ENCODE assay signal across 20 mouse cellular contexts in the genomic region with DNA sequence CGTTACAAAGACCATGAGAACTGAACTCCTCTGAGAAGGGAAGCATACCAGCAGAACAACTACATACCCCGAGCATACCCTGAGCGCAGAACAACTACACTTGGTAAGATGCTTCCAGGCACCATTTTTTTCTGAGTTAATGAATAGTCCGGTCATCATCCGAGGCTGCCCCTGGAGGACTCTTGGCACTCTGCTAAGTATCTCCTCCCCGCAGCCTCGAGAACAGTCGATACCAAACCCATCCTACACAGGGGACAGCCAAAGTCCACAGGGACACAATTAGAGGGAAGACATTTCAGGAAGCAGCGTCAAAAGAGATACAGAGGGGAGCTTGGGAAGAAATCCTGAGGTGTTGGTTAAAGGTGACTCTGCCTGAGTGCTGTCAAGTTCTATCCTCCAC. TPM values are rescaled to one million over a fixed set of nuclear protein-coding genes. Genes with fewer than 3 reads are reported as not detected.
"Had no signal": no experiment of that assay in that cellular context is flagged by ENCODE, and none has a peak within 500 bp of the region (broad histone marks: within the 10 kb centered on the region; RNA-seq: fewer than 3 reads in every experiment).

No protein-coding gene starts in this region.

- H3K27me3 ChIP-seq: intestine, embryonic 15.5 days; limb, embryonic 13.5 days; liver, embryonic 13.5 days; midbrain, embryonic 12.5 days; midbrain, embryonic 15.5 days; neural tube, embryonic 12.5 days; neural tube, embryonic 15.5 days; stomach, embryonic 15.5 days had no signal

- H3K9me3 ChIP-seq: intestine, embryonic 15.5 days; limb, embryonic 10.5 days; limb, embryonic 13.5 days; liver, embryonic 13.5 days; midbrain, embryonic 12.5 days; midbrain, embryonic 15.5 days; neural tube, embryonic 12.5 days; neural tube, embryonic 15.5 days; stomach, embryonic 15.5 days had no signal

- H3K4me1 ChIP-seq: intestine, embryonic 15.5 days; liver, embryonic 13.5 days; midbrain, embryonic 12.5 days; midbrain, embryonic 15.5 days; neural tube, embryonic 12.5 days; neural tube, embryonic 15.5 days; stomach, embryonic 15.5 days had no signal

- H3K4me2 ChIP-seq: intestine, embryonic 15.5 days; limb, embryonic 13.5 days; liver, embryonic 13.5 days; lung, embryonic 14.5 days; midbrain, embryonic 12.5 days; midbrain, embryonic 15.5 days; neural tube, embryonic 12.5 days; neural tube, embryonic 15.5 days; stomach, embryonic 15.5 days had no signal

- H3K36me3 ChIP-seq: intestine, embryonic 15.5 days; limb, embryonic 10.5 days; limb, embryonic 13.5 days; liver, embryonic 13.5 days; midbrain, embryonic 12.5 days; midbrain, embryonic 15.5 days; neural tube, embryonic 12.5 days; neural tube, embryonic 15.5 days; stomach, embryonic 15.5 days had no signal

- H3K27ac ChIP-seq: intestine, embryonic 15.5 days; kidney, postnatal 0 days; limb, embryonic 10.5 days; limb, embryonic 13.5 days; liver, embryonic 13.5 days; macrophage; midbrain, embryonic 12.5 days; midbrain, embryonic 15.5 days; neural tube, embryonic 12.5 days; neural tube, embryonic 15.5 days; stomach, embryonic 15.5 days had no signal

- H3K4me3 ChIP-seq: intestine, embryonic 15.5 days; limb, embryonic 10.5 days; limb, embryonic 13.5 days; liver, embryonic 13.5 days; midbrain, embryonic 12.5 days; midbrain, embryonic 15.5 days; neural tube, embryonic 12.5 days; neural tube, embryonic 15.5 days; stomach, embryonic 15.5 days had no signal

- DNase-seq: liver; liver, embryonic 13.5 days; lung, embryonic 14.5 days; right cerebral cortex, adult 18-20 months; right cerebral cortex, postnatal 14 days; spleen, adult 18-20 months; thymus, postnatal 25 days had no signal

- ATAC-seq: intestine, embryonic 15.5 days; lung, postnatal 0 days; midbrain, embryonic 15.5 days had no signal

- H3K9ac ChIP-seq: intestine, embryonic 15.5 days; limb, embryonic 13.5 days; liver, embryonic 13.5 days; lung, embryonic 14.5 days; midbrain, embryonic 12.5 days; midbrain, embryonic 15.5 days; neural tube, embryonic 12.5 days; neural tube, embryonic 15.5 days; stomach, embryonic 15.5 days had no signal

RNA-seq across cellular contexts. Expression of gene Pgpep1l, which starts 22.8 kb away (rescaled TPM):
- total RNA-seq: megakaryocyte, adult 5-6 weeks had no signal
- polyA plus RNA-seq: intestine, embryonic 15.5 days; limb, embryonic 10.5 days; limb, embryonic 13.5 days; liver, embryonic 13.5 days; liver, embryonic 16.5 days; lung, embryonic 14.5 days; lung, postnatal 0 days; midbrain, embryonic 12.5 days; midbrain, embryonic 15.5 days; neural tube, embryonic 12.5 days; neural tube, embryonic 15.5 days; stomach, embryonic 15.5 days had no signal

RNA-seq across cellular contexts. Expression of gene Fam169b, which starts 32.4 kb away (rescaled TPM):
- polyA plus RNA-seq: midbrain, embryonic 15.5 days had no signal
